Mouse (Mus musculus): ENCODE measurements around the gene Bcorl1. TPM values are rescaled to one million over a fixed set of nuclear protein-coding genes. Genes with fewer than 3 reads are reported as not detected.

Bcorl1 gene
- total RNA-seq (2021): 10 to 100 TPM; 12.4 to 12.6 TPM
- long read RNA-seq, experiment 1, partial matches to known transcripts: 1 of 1 reads
- long read RNA-seq, experiment 1, other reads (novel, unspliced or antisense): 0 of 1 reads
- long read RNA-seq, experiment 2, partial matches to known transcripts: 2 of 3 reads
- long read RNA-seq, experiment 2, other reads (novel, unspliced or antisense): 1 of 3 reads

- peak; percentile 10 to 21 for DNase-seq (ENCODE audit: low spot score in 2 of 2)
Measured at GRCm38 (mm10) chrX:48341141-48341540, at the start of gene Bcorl1. Bcorl1 (plus strand) TSS chrX:48341358.

- DNase-seq (ENCODE audit: low spot score in 2 of 2): no peak
Measured at GRCm38 (mm10) chrX:48291413-48291812, 49.7 kb upstream of the Bcorl1 start.

GRCm38 (mm10) chrX:48305356-48305755 lies 35.8 kb upstream of the Bcorl1 start:
- DNase-seq (ENCODE audit: low spot score in 2 of 2): no peak

GRCm38 (mm10) chrX:48310706-48311517 lies 30.2 kb upstream of the Bcorl1 start:
- DNase-seq (ENCODE audit: low spot score in 2 of 2): no peak

GRCm38 (mm10) chrX:48311727-48312126 lies 29.4 kb upstream of the Bcorl1 start:
- no peak for DNase-seq (ENCODE audit: low spot score in 2 of 2)

GRCm38 (mm10) chrX:48314530-48315079 lies 26.6 kb upstream of the Bcorl1 start:
- DNase-seq (ENCODE audit: low spot score in 2 of 2): peak; percentile 53 to 64

- DNase-seq (ENCODE audit: low spot score in 2 of 2): no peak
Measured at GRCm38 (mm10) chrX:48317444-48317843, 23.7 kb upstream of the Bcorl1 start.

DNA sequence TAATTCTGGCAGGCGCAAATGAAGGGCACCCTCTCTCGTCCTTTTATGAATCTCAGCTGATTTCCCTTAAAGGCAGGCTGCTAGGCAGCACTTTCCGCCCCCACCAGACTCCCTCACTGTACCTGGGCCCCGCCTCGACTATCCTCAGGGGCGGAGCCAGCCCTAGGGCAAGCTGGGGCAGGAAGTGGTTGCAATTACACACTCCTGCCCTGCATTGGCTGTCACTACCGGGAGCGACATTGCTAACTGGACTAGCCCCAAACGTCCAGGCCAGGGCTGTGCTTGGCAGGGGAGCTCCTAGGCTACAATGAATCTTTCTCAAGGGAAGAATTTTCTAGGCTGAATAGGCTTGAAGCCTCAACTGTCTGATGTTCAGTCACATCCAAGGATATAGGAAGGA lies 23.0 kb upstream of the Bcorl1 start:
- no peak for DNase-seq (ENCODE audit: low spot score in 2 of 2)

DNA sequence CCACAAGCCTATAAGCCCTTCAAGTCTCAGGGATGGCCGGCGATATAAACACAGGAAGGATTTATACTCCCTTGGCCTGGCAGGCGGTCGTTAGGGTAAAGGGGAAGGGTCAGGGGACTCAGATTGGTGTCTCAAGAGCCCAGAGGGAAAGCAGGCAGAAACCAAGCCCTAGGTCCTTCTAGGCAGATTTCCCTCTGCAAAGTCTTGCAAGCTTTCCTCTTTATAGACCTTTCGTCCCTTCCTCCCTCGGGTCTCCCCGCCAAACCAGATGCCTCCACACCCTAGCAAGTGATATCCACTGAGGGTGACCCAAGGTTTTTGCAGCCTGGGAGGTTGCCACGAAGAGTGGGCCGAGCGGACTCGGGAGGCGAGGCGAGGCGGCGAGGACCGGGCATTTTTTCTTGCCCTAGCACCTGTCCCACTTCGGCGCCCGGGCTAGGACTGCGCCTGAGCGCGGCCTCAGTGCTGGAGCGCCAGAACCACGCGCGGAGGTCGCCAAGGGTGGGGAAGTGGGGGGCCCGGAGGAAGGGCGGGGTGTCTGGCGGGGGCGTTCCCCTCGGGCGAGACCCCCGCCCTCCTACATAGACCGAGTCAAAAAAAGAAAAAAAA lies 613 bp upstream of the Bcorl1 start:
- DNase-seq (ENCODE audit: low spot score in 2 of 2): no peak

GRCm38 (mm10) chrX:48341621-48342161 lies 533 bp downstream of the Bcorl1 start:
- DNase-seq (ENCODE audit: low spot score in 2 of 2): peak; percentile 32 to 37

- no peak for DNase-seq (ENCODE audit: low spot score in 2 of 2)
Measured at GRCm38 (mm10) chrX:48342731-48343130, 1.6 kb downstream of the Bcorl1 start.

DNA sequence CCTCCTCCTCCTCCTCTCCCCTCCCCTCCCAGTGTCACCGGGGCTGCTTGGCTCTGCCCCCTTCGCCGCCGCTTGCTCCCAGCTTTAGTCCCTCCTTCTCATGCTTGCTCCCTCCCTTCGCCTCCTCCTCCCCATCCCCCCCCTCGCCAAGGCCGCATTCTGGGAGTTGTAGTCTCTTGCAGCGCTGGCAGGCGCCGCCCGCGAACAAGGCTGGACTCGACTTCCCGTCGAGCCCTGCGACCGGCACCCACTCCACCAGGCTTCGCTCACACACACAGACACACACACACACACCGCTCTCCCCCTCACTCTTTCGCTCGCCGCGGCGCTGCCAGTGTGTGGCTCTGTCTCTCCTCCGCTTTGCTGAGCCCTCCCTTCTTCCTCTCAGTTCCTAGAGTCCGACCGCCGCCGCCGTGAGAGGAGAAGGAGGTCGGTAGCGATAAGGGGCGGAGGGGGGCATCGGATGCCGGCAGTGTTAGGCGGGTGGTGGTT lies 2.3 kb downstream of the Bcorl1 start:
- DNase-seq (ENCODE audit: low spot score in 2 of 2): peak; percentile 44 to 79

GRCm38 (mm10) chrX:48343966-48344642 lies 2.9 kb downstream of the Bcorl1 start:
- DNase-seq (ENCODE audit: low spot score in 2 of 2): no peak

DNA sequence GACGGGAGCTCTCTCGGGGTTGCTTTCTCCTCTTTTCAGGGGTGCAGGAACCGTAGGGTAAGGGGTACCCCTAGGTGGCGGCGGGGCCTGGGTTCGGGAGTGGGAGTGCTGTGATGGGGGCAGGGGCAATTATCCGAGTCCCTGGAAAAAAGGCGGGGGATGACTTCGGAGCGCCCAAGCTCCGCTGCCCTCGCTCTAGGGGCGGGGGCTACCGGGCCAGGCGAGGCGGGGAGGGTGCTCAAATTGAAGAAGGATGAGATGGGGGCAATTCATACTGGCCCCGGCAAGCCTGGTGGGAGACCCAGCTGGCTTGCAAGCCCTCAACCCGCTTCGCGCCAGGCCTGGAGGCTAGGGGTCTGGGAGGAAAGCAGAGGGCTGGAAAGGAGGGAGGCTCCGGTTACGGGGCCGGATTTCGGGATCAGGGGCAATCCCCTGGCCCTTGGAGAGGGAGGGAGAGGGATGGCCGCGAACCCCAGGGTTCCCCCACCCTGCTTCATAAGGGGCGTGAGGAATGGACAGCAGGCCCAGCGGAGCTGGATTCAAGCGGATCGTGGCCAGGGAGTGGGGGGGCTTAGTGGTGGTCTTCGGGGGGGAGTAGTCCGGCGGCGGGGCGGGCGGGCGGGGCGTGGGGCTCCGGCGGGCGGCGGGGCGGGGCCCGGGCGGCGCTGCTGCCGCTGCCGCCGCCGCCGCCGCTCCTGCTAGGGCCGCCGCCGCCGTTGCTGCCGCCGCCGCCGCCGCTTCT lies 3.7 kb downstream of the Bcorl1 start:
- no peak for DNase-seq (ENCODE audit: low spot score in 2 of 2)

DNA sequence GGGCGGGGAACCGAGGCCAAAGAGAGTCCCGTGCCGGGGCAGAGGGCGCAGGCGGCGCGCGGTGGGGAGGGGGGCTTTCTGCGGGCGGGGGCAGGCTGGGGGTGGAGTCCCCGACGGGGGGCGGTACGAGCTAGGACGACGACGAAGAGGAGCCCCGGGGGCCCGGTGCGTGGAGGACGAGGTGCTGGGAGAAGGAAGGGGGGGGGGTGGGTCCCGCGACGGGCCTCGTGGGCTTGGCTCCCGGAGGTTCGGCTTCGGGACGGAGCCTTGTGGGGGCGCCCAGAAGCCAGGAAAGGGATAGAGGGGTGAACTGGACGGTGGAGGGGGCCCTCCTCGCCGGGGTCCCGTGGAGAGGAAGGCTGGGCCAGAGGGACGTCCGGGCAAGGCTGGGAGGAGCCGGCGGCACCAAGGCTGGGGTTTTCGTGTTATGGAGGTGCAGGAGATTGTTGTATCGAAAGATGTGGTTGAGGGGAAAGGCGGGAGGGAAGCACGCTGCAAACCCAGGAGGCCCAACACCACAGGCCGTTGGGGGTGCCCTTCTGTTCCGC lies 4.3 kb downstream of the Bcorl1 start:
- no peak for DNase-seq (ENCODE audit: low spot score in 2 of 2)

DNA sequence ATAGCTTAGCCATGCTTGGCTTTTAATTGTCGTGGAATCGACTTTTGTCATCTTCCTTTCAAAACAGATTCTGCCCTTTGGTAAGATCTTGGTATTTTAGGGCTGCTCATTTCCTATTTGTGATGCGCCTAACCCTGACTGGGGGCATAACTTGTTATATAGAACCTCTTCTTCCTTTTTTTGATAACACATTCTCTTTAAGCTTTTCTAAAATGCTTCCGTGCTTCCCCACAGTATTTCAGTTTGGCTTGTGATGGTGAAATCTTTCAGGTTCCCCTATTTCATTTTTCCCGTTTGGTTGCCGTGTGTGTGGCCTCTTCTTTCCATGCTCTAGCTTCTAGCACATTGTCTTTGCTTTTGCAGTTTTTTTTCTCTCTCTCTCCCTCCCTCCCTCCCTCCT lies 14.2 kb downstream of the Bcorl1 start:
- DNase-seq (ENCODE audit: low spot score in 2 of 2): no peak

DNA sequence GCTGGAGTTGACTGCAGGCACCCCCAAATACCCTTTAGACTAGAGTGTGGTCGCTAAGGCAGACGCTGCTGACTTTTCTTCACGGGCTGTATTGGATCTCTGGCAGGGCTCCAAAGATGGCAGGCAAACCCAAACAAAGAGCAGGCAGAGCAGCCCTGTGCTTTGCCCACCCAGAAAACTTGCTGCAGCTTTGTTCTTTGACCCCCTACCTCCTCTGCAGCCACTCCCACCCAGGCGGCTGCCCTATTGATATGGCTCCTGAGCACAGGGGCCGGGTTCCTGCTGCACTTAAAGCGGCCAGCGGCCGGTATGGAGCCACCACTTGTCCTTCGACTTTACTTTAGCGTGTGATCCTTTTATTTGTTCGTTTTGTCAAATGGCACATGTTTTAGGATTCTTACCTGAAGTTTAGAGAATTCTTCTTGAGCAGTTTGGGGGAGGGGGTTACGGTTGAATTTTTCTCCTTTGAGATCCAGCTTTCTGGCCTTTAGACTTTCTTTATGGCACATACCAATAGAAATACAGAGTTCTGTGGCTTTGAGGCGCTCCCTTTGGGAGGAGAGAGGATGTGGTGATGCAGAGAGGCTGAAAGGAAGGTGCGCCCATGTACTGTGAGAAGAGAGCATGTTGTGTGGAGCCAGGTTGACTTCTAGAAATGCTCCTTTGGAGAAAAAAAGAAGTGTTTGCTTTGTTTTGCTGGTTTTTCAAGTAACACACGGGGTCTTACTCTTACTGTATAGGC lies 24.8 kb downstream of the Bcorl1 start:
- no peak for DNase-seq (ENCODE audit: low spot score in 2 of 2)

DNA sequence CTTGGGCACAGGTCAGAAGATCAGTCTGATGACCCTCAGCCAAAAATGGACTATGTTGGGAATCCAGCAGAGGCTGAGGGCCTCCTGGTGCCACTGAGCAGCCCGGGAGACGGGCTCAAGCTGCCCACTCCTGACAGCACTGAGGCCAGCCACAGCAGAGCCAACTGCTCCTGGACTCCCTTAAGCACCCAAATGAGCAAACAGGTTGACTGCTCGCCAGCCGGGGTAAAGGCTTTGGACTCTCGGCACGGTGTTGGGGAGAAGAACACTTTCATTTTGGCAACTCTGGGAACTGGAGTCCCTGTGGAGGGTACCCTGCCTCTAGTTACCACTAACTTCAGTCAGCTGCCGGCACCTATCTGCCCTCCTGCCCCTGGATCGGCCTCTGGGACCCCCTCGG lies 26.7 kb downstream of the Bcorl1 start:
- DNase-seq (ENCODE audit: low spot score in 2 of 2): no peak

GRCm38 (mm10) chrX:48383643-48384042 lies 42.5 kb downstream of the Bcorl1 start:
- DNase-seq (ENCODE audit: low spot score in 2 of 2): peak; percentile 8 to 42

Data from adrenal gland, postnatal 4 days (tissue).